Mouse (Mus musculus) heart, embryonic 14.5 days (tissue): ENCODE measurements at regions not wholly inside any gene's neighbourhood (a gene's known extent, or its start where the extent isn't known, plus 50 kb on each side); places are given as distances from the start of the nearest gene placed in this dataset.

ENCODE experiments used
- ATAC-seq: fragments of 200-750 bp; cut with Nextera tagmentation; 2 replicates; pipeline ENCODE4 v1.8.0; 2017; ENCODE audit warnings: low read depth, moderate TSS enrichment; ENCODE audit not compliant: insufficient number of reproducible peaks, insufficient read depth, low FRiP score
- H3K27ac ChIP-seq, 2 experiments: fragments of 200-500 bp in 1 of 2; fragments of 300-500 bp in 1 of 2; sonication (generic) in 1 of 2; replicated peaks in 1 of 2; 2 replicates each; pipeline ENCODE4 v1.5.1; 2012 to 2014; ENCODE audit warnings: low read depth in 2 of 2, low read length in 2 of 2, control low read depth in 1 of 2, mild to moderate bottlenecking in 1 of 2, mixed read lengths in 1 of 2; ENCODE audit not compliant: control insufficient read depth in 1 of 2, insufficient read depth in 1 of 2
- H3K27me3 ChIP-seq: fragments of 300-500 bp; sonication (generic); 2 replicates; pipeline ENCODE4 v1.6.1; 2014; ENCODE audit warnings: mild to moderate bottlenecking, low read length, control low read depth; ENCODE audit not compliant: control insufficient read depth, insufficient read depth
- H3K36me3 ChIP-seq: fragments of 300-500 bp; sonication (generic); 2 replicates; pipeline ENCODE4 v1.6.1; 2014; ENCODE audit warnings: mild to moderate bottlenecking, control low read depth, low read length, mixed read lengths; ENCODE audit not compliant: control insufficient read depth, insufficient read depth
- H3K4me1 ChIP-seq, 2 experiments: fragments of 200-500 bp in 1 of 2; fragments of 300-500 bp in 1 of 2; sonication (generic) in 1 of 2; 2 replicates each; pipeline ENCODE4 v1.6.1; 2012 to 2014; ENCODE audit warnings: low read length in 2 of 2, control low read depth in 1 of 2, mixed read lengths in 1 of 2; ENCODE audit not compliant: control insufficient read depth in 2 of 2, insufficient read depth in 2 of 2
- H3K4me2 ChIP-seq: fragments of 300-500 bp; sonication (generic); 2 replicates; pipeline ENCODE4 v1.6.1; 2014; ENCODE audit warnings: mild to moderate bottlenecking, low read length
- H3K4me3 ChIP-seq, 2 experiments: fragments of 200-500 bp in 1 of 2; fragments of 300-500 bp in 1 of 2; sonication (generic) in 1 of 2; 2 replicates each; pipeline ENCODE4 v1.5.1; 2012 to 2014; ENCODE audit warnings: low read length in 2 of 2, mild to moderate bottlenecking in 2 of 2, control low read depth in 1 of 2, low read depth in 1 of 2, moderate library complexity in 1 of 2; ENCODE audit not compliant: control insufficient read depth in 1 of 2, insufficient read depth in 1 of 2
- H3K9ac ChIP-seq: fragments of 300-500 bp; sonication (generic); 2 replicates; pipeline ENCODE4 v1.6.1; 2014; ENCODE audit warnings: mild to moderate bottlenecking, low read length
- H3K9me3 ChIP-seq: fragments of 300-500 bp; sonication (generic); 2 replicates; pipeline ENCODE4 v1.6.1; 2016; ENCODE audit warnings: low read length, control low read depth; ENCODE audit not compliant: control insufficient read depth
- WGBS: fragments of 180-500 bp; shearing (Covaris S2); extraction: QIAGEN DNeasy Blood & Tissue Kit; methylation state at CpG from one replicate; pipeline ENCODE4 v1.1.7; 2014; 5-methylcytosine and 5-hydroxymethylcytosine counted together

GRCm38 (mm10) chr10:96460617-96461338 is 156.0 kb upstream of the Btg1 start:
- Histone ChIP-seq H3K36me3 (no peaks in the 10 kb centered on the region), H3K27ac (no peak overlapping the region), H3K4me1 (no peaks in the 10 kb centered on the region), H3K27me3 (no peaks in the 10 kb centered on the region), H3K9me3 (no peaks in the 10 kb centered on the region), H3K4me3 (no peak overlapping the region), H3K4me2 (no peak overlapping the region), H3K9ac (no peak overlapping the region)
- 85% methylated on average over 10 of the region's 10 CpGs for WGBS
- ATAC-seq: no peak

GRCm38 (mm10) chr10:96465967-96466366 is 150.8 kb upstream of the Btg1 start:
- no peak overlapping the region for H3K4me3 ChIP-seq
- H3K36me3 ChIP-seq: no peaks in the 10 kb centered on the region
- WGBS: 60% methylated on average over 6 of the region's 6 CpGs
- H3K9ac ChIP-seq: no peak overlapping the region
- no peaks in the 10 kb centered on the region for H3K4me1 ChIP-seq
- no peaks in the 10 kb centered on the region for H3K9me3 ChIP-seq
- no peaks in the 10 kb centered on the region for H3K27me3 ChIP-seq
- H3K4me2 ChIP-seq: no peak overlapping the region
- H3K27ac ChIP-seq: no peak overlapping the region
- ATAC-seq: no peak

GRCm38 (mm10) chr10:96466845-96467244 is 150.0 kb upstream of the Btg1 start:
- H3K4me2 ChIP-seq: no peak overlapping the region
- H3K9ac ChIP-seq: no peak overlapping the region
- no peaks in the 10 kb centered on the region for H3K9me3 ChIP-seq
- ATAC-seq: no peak
- no peak overlapping the region for H3K4me3 ChIP-seq
- no peak overlapping the region for H3K27ac ChIP-seq
- no peaks in the 10 kb centered on the region for H3K27me3 ChIP-seq
- H3K4me1 ChIP-seq: no peaks in the 10 kb centered on the region
- 89% methylated on average over 3 of the region's 3 CpGs for WGBS
- H3K36me3 ChIP-seq: no peaks in the 10 kb centered on the region

GRCm38 (mm10) chr10:96467661-96468060 is 149.1 kb upstream of the Btg1 start:
- Histone ChIP-seq H3K27ac (no peak overlapping the region), H3K36me3 (no peaks in the 10 kb centered on the region), H3K4me2 (no peak overlapping the region), H3K4me1 (no peaks in the 10 kb centered on the region), H3K9ac (no peak overlapping the region), H3K9me3 (no peaks in the 10 kb centered on the region), H3K27me3 (no peaks in the 10 kb centered on the region), H3K4me3 (no peak overlapping the region)
- ATAC-seq: no peak
- 74% methylated on average over 4 of the region's 4 CpGs for WGBS

- H3K36me3 ChIP-seq: no peaks in the 10 kb centered on the region
- no peak overlapping the region for H3K9ac ChIP-seq
- no peaks in the 10 kb centered on the region for H3K4me1 ChIP-seq
- no peaks in the 10 kb centered on the region for H3K9me3 ChIP-seq
- H3K27me3 ChIP-seq: no peaks in the 10 kb centered on the region
- H3K4me2 ChIP-seq: no peak overlapping the region
- H3K27ac ChIP-seq: no peak overlapping the region
- H3K4me3 ChIP-seq: no peak overlapping the region
- ATAC-seq: no peak
Observed at GRCm38 (mm10) chr10:96471523-96471922, 145.3 kb upstream of the Btg1 start.

GRCm38 (mm10) chr10:96479350-96479749 is 137.5 kb upstream of the Btg1 start:
- 76% methylated on average over 12 of the region's 12 CpGs for WGBS
- no peak for ATAC-seq
- Histone ChIP-seq H3K4me1 (no peaks in the 10 kb centered on the region), H3K27ac (no peak overlapping the region), H3K9me3 (no peaks in the 10 kb centered on the region), H3K4me2 (no peak overlapping the region), H3K9ac (no peak overlapping the region), H3K27me3 (no peaks in the 10 kb centered on the region), H3K4me3 (no peak overlapping the region), H3K36me3 (no peaks in the 10 kb centered on the region)

- H3K4me1 ChIP-seq: no peaks in the 10 kb centered on the region
- no peaks in the 10 kb centered on the region for H3K9me3 ChIP-seq
- no peak overlapping the region for H3K9ac ChIP-seq
- no peak overlapping the region for H3K27ac ChIP-seq
- no peaks in the 10 kb centered on the region for H3K27me3 ChIP-seq
- H3K36me3 ChIP-seq: no peaks in the 10 kb centered on the region
- no peak overlapping the region for H3K4me3 ChIP-seq
- H3K4me2 ChIP-seq: no peak overlapping the region
- WGBS: 72% methylated on average over 8 of the region's 8 CpGs
- ATAC-seq: no peak
Observed at GRCm38 (mm10) chr10:96479786-96480185, 137.0 kb upstream of the Btg1 start.
